Mouse (Mus musculus) bone marrow macrophage, adult 2 months (primary cell): Measurements from ENCODE around the gene Cotl1.

Experiments used
- CTCF ChIP-seq: IDR thresholded peaks from 2 replicates; pipeline ENCODE4 v1.5.1; 2012; ENCODE audit warnings: low read depth, mild to moderate bottlenecking, low read length, moderate library complexity
- POLR2A ChIP-seq: IDR thresholded peaks from 2 replicates; pipeline ENCODE4 v1.6.1; 2012; ENCODE audit warnings: mild to moderate bottlenecking, low read depth, low read length, borderline replicate concordance

GRCm38 (mm10) chr8:119855656-119856055 lies 15.3 kb upstream of the Cotl1 start:
- no peak for TF ChIP-seq CTCF
- no peak for TF ChIP-seq POLR2A
